31 mouse cellular contexts compared by ENCODE assay signal in genomic region chr10:95397191-95397835, GRCm38 (mm10). TPM values are rescaled to one million over a fixed set of nuclear protein-coding genes. Genes with fewer than 3 reads are reported as not detected.
DNase-seq lines count a peak whose midpoint lies in the region; ATAC-seq and TF ChIP-seq lines count a peak whose summit lies in the region.
"Had no signal": no experiment of that assay in that cellular context is flagged by ENCODE, and none has a peak within 500 bp of the region (broad histone marks: within the 10 kb centered on the region; RNA-seq: fewer than 3 reads in every experiment).

No protein-coding gene starts in this region.

- no peak overlapping the region for H3K9ac ChIP-seq in midbrain, embryonic 11.5 days (ENCODE audit: low read length)
- no peak overlapping the region for H3K9ac ChIP-seq in midbrain, embryonic 15.5 days
- no peak overlapping the region for H3K9ac ChIP-seq in embryonic facial prominence, embryonic 15.5 days
- H3K9ac ChIP-seq: forebrain, embryonic 13.5 days; heart, embryonic 15.5 days; hindbrain, embryonic 14.5 days; limb, embryonic 13.5 days; neural tube, embryonic 12.5 days had no signal

- H3K4me3 ChIP-seq in gastrocnemius, adult 2 months, result peak overlapping the region; percentile 1
- no peak overlapping the region for H3K4me3 ChIP-seq in kidney, adult 2 months (ENCODE audit: insufficient read depth, low read depth, low read length)
- no peak overlapping the region for H3K4me3 ChIP-seq in midbrain, embryonic 11.5 days (ENCODE audit: low read depth, low read length)
- H3K4me3 ChIP-seq in midbrain, embryonic 15.5 days, result no peak overlapping the region
- H3K4me3 ChIP-seq in embryonic facial prominence, embryonic 15.5 days (replicated peaks), result no peak overlapping the region
- H3K4me3 ChIP-seq: forebrain, embryonic 13.5 days; heart, embryonic 15.5 days; left cerebral cortex, adult 2 months; neural tube, embryonic 12.5 days had no signal

- TF ChIP-seq CTCF in gastrocnemius, adult 2 months (IDR thresholded peaks at IDR 0.05), result no peak; the same call in 1 of the 2 replicates
- no peak for TF ChIP-seq CTCF in kidney, adult 2 months (conservative IDR thresholded peaks at IDR 0.05; ENCODE audit: insufficient read depth, insufficient read length, low read depth, low read length)

- H3K27me3 ChIP-seq in kidney, adult 2 months (replicated peaks; ENCODE audit: control insufficient read depth, insufficient read depth, low read length), result no peaks in the 10 kb centered on the region; the same call in 1 of the 2 replicates
- no peaks in the 10 kb centered on the region; the same call in 1 of the 2 replicates for H3K27me3 ChIP-seq in midbrain, embryonic 11.5 days (ENCODE audit: control insufficient read depth, insufficient read depth, low read length)
- no peaks in the 10 kb centered on the region for H3K27me3 ChIP-seq in midbrain, embryonic 15.5 days (replicated peaks)
- H3K27me3 ChIP-seq in embryonic facial prominence, embryonic 15.5 days, result no peaks in the 10 kb centered on the region
- H3K27me3 ChIP-seq: heart, embryonic 15.5 days; neural tube, embryonic 12.5 days; Patski had no signal

- H3K4me2 ChIP-seq in midbrain, embryonic 11.5 days, result no peak overlapping the region
- H3K4me2 ChIP-seq in midbrain, embryonic 15.5 days, result no peak overlapping the region
- H3K4me2 ChIP-seq in embryonic facial prominence, embryonic 15.5 days (replicated peaks), result no peak overlapping the region
- H3K4me2 ChIP-seq: liver, embryonic 11.5 days; neural tube, embryonic 12.5 days had no signal

- no peaks in the 10 kb centered on the region for H3K36me3 ChIP-seq in kidney, adult 2 months (ENCODE audit: control insufficient read depth, insufficient read depth, low read length)
- no peaks in the 10 kb centered on the region for H3K36me3 ChIP-seq in midbrain, embryonic 11.5 days (ENCODE audit: control insufficient read depth, insufficient read depth, low read length)
- H3K36me3 ChIP-seq in midbrain, embryonic 15.5 days (replicated peaks), result no peaks in the 10 kb centered on the region
- no peaks in the 10 kb centered on the region for H3K36me3 ChIP-seq in embryonic facial prominence, embryonic 15.5 days
- H3K36me3 ChIP-seq: heart, embryonic 10.5 days; heart, embryonic 15.5 days; limb, embryonic 13.5 days; neural tube, embryonic 12.5 days had no signal

- no peaks in the 10 kb centered on the region for H3K9me3 ChIP-seq in midbrain, embryonic 11.5 days (ENCODE audit: control insufficient read depth, low read length)
- H3K9me3 ChIP-seq in midbrain, embryonic 15.5 days, result no peaks in the 10 kb centered on the region
- H3K9me3 ChIP-seq in embryonic facial prominence, embryonic 15.5 days (replicated peaks), result no peaks in the 10 kb centered on the region
- H3K9me3 ChIP-seq: forebrain, embryonic 13.5 days; G1E; heart, embryonic 10.5 days; heart, embryonic 15.5 days; limb, embryonic 13.5 days; neural tube, embryonic 12.5 days had no signal

- TF ChIP-seq POLR2A in kidney, adult 2 months (IDR thresholded peaks at IDR 0.05; ENCODE audit: low read depth, low read length), result no peak

- H3K27ac ChIP-seq in gastrocnemius, adult 2 months, result peak overlapping the region; percentile 87
- no peak overlapping the region for H3K27ac ChIP-seq in kidney, adult 2 months (ENCODE audit: insufficient read depth, low read depth, low read length)
- no peak overlapping the region for H3K27ac ChIP-seq in midbrain, embryonic 11.5 days (ENCODE audit: low read depth, low read length)
- no peak overlapping the region for H3K27ac ChIP-seq in midbrain, embryonic 15.5 days
- H3K27ac ChIP-seq in embryonic facial prominence, embryonic 15.5 days (replicated peaks), result no peak overlapping the region
- H3K27ac ChIP-seq: forebrain, embryonic 13.5 days; heart, embryonic 10.5 days; heart, embryonic 15.5 days; hindbrain, embryonic 14.5 days; left cerebral cortex, adult 2 months; limb, embryonic 13.5 days; neural tube, embryonic 12.5 days had no signal

- intact Hi-C loops in gastrocnemius, adult 2 months (cut with DNase I), result loop anchor here (5.0 kb wide), 1 partner anchor 130 kb away; no protein-coding TSS in a partner anchor
- intact Hi-C loops in gastrocnemius, postnatal 36 days (cut with DNase I), result no loop called here

- 56% methylated on average over 7 of the region's 7 CpGs for WGBS in kidney, adult 2 months
- WGBS in midbrain, embryonic 11.5 days, result 43% methylated on average over 7 of the region's 7 CpGs
- WGBS in midbrain, embryonic 15.5 days, result 35% methylated on average over 7 of the region's 7 CpGs
- 23% methylated on average over 7 of the region's 7 CpGs for WGBS in embryonic facial prominence, embryonic 15.5 days

- no peaks in the 10 kb centered on the region; the same call in 1 of the 2 replicates for H3K4me1 ChIP-seq in kidney, adult 2 months (ENCODE audit: control insufficient read depth, insufficient read depth, low read length)
- H3K4me1 ChIP-seq in midbrain, embryonic 11.5 days (ENCODE audit: control insufficient read depth, insufficient read depth, low read length), result no peaks in the 10 kb centered on the region; the same call in 1 of the 2 replicates
- H3K4me1 ChIP-seq in midbrain, embryonic 15.5 days, result peaks cover 13% of the 10 kb centered on the region
- H3K4me1 ChIP-seq in embryonic facial prominence, embryonic 15.5 days, result peaks cover 44% of the 10 kb centered on the region

- DNase-seq in gastrocnemius, adult 2 months, result no peak
- DNase-seq in gastrocnemius, postnatal 36 days, result no peak
- DNase-seq in kidney, adult 2 months, result peak; percentile 68
- DNase-seq in kidney, adult 8-10 months, result no peak
- peak; percentile 75 for DNase-seq in midbrain, embryonic 11.5 days (ENCODE audit: low spot score, missing footprints)
- no peak for DNase-seq in layer of hippocampus, postnatal 10 days (ENCODE audit: low spot score in 2 of 2)
- DNase-seq: adrenal gland, postnatal 10 days; cerebellum, adult 11-12 months; cerebellum, adult 9-11 months; embryo, embryonic 11 days; gastrocnemius, postnatal 25 days; heart, postnatal 4 days; kidney, adult 11 months; kidney, postnatal 10 days; lung, postnatal 14 days; right cerebral cortex, adult 18-20 months; spleen, adult 18-20 months; thymus, postnatal 14 days had no signal

- ATAC-seq in midbrain, embryonic 11.5 days (ENCODE audit: low FRiP score), result no peak
- ATAC-seq in midbrain, embryonic 15.5 days (replicated peaks), result no peak
- ATAC-seq in embryonic facial prominence, embryonic 15.5 days (ENCODE audit: insufficient number of reproducible peaks, low FRiP score, low TSS enrichment, low read depth), result peak; percentile 53; the same call in 1 of the 2 replicates
- ATAC-seq: inflammation-experienced regulatory T-cells, adult 6 months; Patski had no signal

RNA-seq across cellular contexts. Expression of gene Socs2, which starts 19.7 kb away (rescaled TPM):
- total RNA-seq in gastrocnemius, adult 2 months (2021), result 10 to 100 TPM; 18.0 to 26.9 TPM
- 10 to 100 TPM in 1 of 2 experiments, 1 to 10 TPM in 1; 8.3 to 12.0 TPM for total RNA-seq in gastrocnemius, postnatal 36 days (2021)
- 24.5 and 42.9 TPM in 2 replicates for polyA plus RNA-seq in kidney, adult 2 months (2012; rRNA removed)
- 28.8 and 30.5 TPM in 2 replicates for polyA plus RNA-seq in midbrain, embryonic 11.5 days (2014; fragmentation: Nextera tagmentation; extraction: Ambion mirVana)
- polyA plus RNA-seq in midbrain, embryonic 15.5 days (2015; fragmentation: Nextera tagmentation; extraction: Ambion mirVana), result 130 TPM in 2 replicates
- polyA plus RNA-seq in embryonic facial prominence, embryonic 15.5 days (2015; fragmentation: Nextera tagmentation; extraction: Ambion mirVana), result 64.9 and 74.6 TPM in 2 replicates
- total RNA-seq in layer of hippocampus, postnatal 10 days (2021), result 10 to 100 TPM; 73.9 to 75.7 TPM

Comparison
In these comparisons a context has a peak if more than half of its experiments do, and no peak if none do; other contexts are left out.
1. DNase-seq: peak in kidney, adult 2 months (single experiment) and midbrain, embryonic 11.5 days (single experiment); none in gastrocnemius, adult 2 months (single experiment), gastrocnemius, postnatal 36 days (0 of 2), kidney, adult 8-10 months (0 of 2) and layer of hippocampus, postnatal 10 days (0 of 2).